Mouse (Mus musculus) olfactory bulb, adult 2 months (tissue): ENCODE results near the gene Fam173a.

ENCODE experiments used
- CTCF ChIP-seq: fragments of 200-500 bp; IDR thresholded peaks from 2 replicates; pipeline ENCODE4 v1.5.1; 2012; ENCODE audit warnings: low read depth, mild to moderate bottlenecking, low read length, moderate library complexity; ENCODE audit not compliant: insufficient read depth
- POLR2A ChIP-seq: fragments of 200-500 bp; IDR thresholded peaks from 2 replicates; pipeline ENCODE4 v1.6.1; 2012; ENCODE audit warnings: mild to moderate bottlenecking, low read depth, low read length, moderate library complexity; ENCODE audit not compliant: insufficient read depth

DNA sequence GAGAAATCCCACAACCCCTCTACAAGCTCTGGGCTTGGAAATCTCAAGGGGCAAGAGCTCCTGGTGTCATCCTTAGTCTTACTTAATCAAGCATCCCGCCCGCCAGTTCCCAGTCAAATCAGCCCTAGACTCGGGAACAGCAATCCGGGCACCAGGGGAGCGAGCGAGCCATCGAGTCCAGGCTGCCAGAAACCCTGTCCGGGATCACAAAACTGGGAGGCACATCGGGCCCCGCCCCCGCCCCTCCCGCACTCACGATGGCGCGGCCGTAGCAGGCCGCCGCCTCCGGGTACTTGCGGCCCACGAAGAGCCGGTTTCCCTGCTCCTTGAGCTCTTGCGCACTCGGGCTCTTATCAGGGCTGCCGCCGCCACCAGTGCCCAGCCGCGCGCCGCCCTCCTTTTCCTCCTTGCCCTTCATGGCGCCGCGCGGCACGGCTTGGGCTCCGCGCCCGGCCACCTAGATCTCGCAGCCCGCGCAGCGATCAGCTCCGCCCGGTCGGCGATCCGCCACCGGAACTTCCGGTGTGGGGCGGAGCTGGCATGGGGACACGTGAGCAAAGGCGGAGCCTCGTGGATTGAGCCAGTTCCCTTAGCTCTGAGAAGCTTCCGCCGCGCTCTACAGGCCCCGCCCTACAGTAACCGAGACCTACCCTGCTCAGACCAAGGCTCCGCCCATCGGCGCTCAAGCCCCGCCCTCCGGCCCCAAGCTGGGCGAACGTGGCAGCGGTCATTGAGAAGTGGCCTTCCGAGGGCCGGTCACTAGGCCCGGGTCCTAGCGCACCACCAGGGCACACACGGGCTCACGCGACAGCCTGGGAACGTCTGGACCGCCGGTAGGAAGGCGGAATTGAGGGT is 40.0 kb upstream of the Fam173a start:
- TF ChIP-seq CTCF (no peak), POLR2A (peak; percentile 89)
